ENCODE assay signal across 22 mouse cellular contexts in genomic region chr10:76575374-76575773, GRCm38 (mm10). TPM values are rescaled to one million over a fixed set of nuclear protein-coding genes. Genes with fewer than 3 reads are reported as not detected.
DNase-seq lines count a peak whose midpoint lies in the region; ATAC-seq and TF ChIP-seq lines count a peak whose summit lies in the region.
"Had no signal": no experiment of that assay in that cellular context is flagged by ENCODE, and none has a peak within 500 bp of the region (broad histone marks: within the 10 kb centered on the region; RNA-seq: fewer than 3 reads in every experiment).

Gene Ftcd (plus strand): TSS chr10:76575648.

- no peak within 1 kb of the TSS for H3K9ac ChIP-seq in kidney, embryonic 14.5 days (ENCODE audit: low read depth, low read length)
- no peak within 1 kb of the TSS for H3K9ac ChIP-seq in kidney, postnatal 0 days (ENCODE audit: low read depth, low read length)
- H3K9ac ChIP-seq in liver, embryonic 16.5 days (ENCODE audit: low read depth, low read length) = no peak within 1 kb of the TSS; the same call in 1 of the 2 replicates
- H3K9ac ChIP-seq: forebrain, embryonic 12.5 days; hindbrain, embryonic 13.5 days; lung, embryonic 14.5 days had no signal

- H3K27me3 ChIP-seq in kidney, embryonic 14.5 days (ENCODE audit: control insufficient read depth, insufficient read depth, low read length) = no peaks in the 10 kb centered on the region
- H3K27me3 ChIP-seq in kidney, postnatal 0 days (ENCODE audit: insufficient read depth, low read length) = no peaks in the 10 kb centered on the region
- no peaks in the 10 kb centered on the region for H3K27me3 ChIP-seq in liver, embryonic 16.5 days (ENCODE audit: control insufficient read depth, insufficient read depth, low read depth, low read length)
- H3K27me3 ChIP-seq: forebrain, embryonic 12.5 days; hindbrain, embryonic 13.5 days had no signal

- H3K4me2 ChIP-seq in kidney, embryonic 14.5 days (replicated peaks; ENCODE audit: low read depth, low read length) = no peak within 1 kb of the TSS
- H3K4me2 ChIP-seq in kidney, postnatal 0 days (ENCODE audit: low read length) = no peak within 1 kb of the TSS
- H3K4me2 ChIP-seq in liver, embryonic 16.5 days (ENCODE audit: low read depth, low read length) = peak within 1 kb of the TSS; percentile 33
- H3K4me2 ChIP-seq: forebrain, embryonic 12.5 days; hindbrain, embryonic 13.5 days; lung, embryonic 14.5 days had no signal

- no peaks in the 10 kb centered on the region for H3K36me3 ChIP-seq in kidney, embryonic 14.5 days (ENCODE audit: control insufficient read depth, insufficient read depth, low read length)
- H3K36me3 ChIP-seq in kidney, postnatal 0 days (ENCODE audit: insufficient read depth, low read length) = no peaks in the 10 kb centered on the region
- no peaks in the 10 kb centered on the region for H3K36me3 ChIP-seq in liver, embryonic 16.5 days (ENCODE audit: control insufficient read depth, insufficient read depth)
- H3K36me3 ChIP-seq: embryonic facial prominence, embryonic 10.5 days; forebrain, embryonic 12.5 days; hindbrain, embryonic 13.5 days; midbrain, embryonic 10.5 days had no signal

- no peak for TF ChIP-seq CTCF in kidney, postnatal 0 days (IDR thresholded peaks at IDR 0.05; ENCODE audit: low read depth)

- H3K9me3 ChIP-seq in kidney, embryonic 14.5 days (ENCODE audit: control insufficient read depth, low read length) = no peaks in the 10 kb centered on the region
- no peaks in the 10 kb centered on the region for H3K9me3 ChIP-seq in kidney, postnatal 0 days (replicated peaks; ENCODE audit: low read length)
- no peaks in the 10 kb centered on the region for H3K9me3 ChIP-seq in liver, embryonic 16.5 days (replicated peaks; ENCODE audit: control insufficient read depth, low read length)
- H3K9me3 ChIP-seq: embryonic facial prominence, embryonic 10.5 days; hindbrain, embryonic 13.5 days; midbrain, embryonic 10.5 days had no signal

- no peak within 1 kb of the TSS for H3K27ac ChIP-seq in kidney, embryonic 14.5 days (ENCODE audit: low read depth, low read length)
- H3K27ac ChIP-seq in kidney, postnatal 0 days = no peak within 1 kb of the TSS
- H3K27ac ChIP-seq in liver, embryonic 16.5 days (ENCODE audit: low read length) = peak within 1 kb of the TSS; percentile 78
- H3K27ac ChIP-seq: forebrain, embryonic 12.5 days; heart, adult 2 months; hindbrain, embryonic 13.5 days; midbrain, embryonic 10.5 days had no signal

- WGBS in kidney, embryonic 14.5 days = 78% methylated on average over 3 of the region's 3 CpGs
- WGBS in kidney, postnatal 0 days = 71% methylated on average over 3 of the region's 3 CpGs
- WGBS in liver, embryonic 16.5 days (ENCODE audit: insufficient replicate concordance) = 53% methylated on average over 3 of the region's 3 CpGs

- intact Hi-C loops in left cerebral cortex, postnatal 36 days (cut with DNase I) = no loop called here

- H3K4me1 ChIP-seq in kidney, embryonic 14.5 days (ENCODE audit: control insufficient read depth, insufficient read depth, low read length) = no peaks in the 10 kb centered on the region
- no peaks in the 10 kb centered on the region for H3K4me1 ChIP-seq in kidney, postnatal 0 days (replicated peaks; ENCODE audit: insufficient read depth, low read length)
- H3K4me1 ChIP-seq in liver, embryonic 16.5 days (ENCODE audit: control insufficient read depth, low read depth, low read length) = no peaks in the 10 kb centered on the region; the same call in none of the 2 replicates
- H3K4me1 ChIP-seq: forebrain, embryonic 12.5 days; hindbrain, embryonic 13.5 days had no signal

- DNase-seq in kidney, adult 11 months = peak; percentile 79
- no peak for DNase-seq in kidney, postnatal 0 days (ENCODE audit: low spot score)
- DNase-seq in liver = peak; percentile 35
- DNase-seq in left cerebral cortex, postnatal 36 days (ENCODE audit: low spot score in 2 of 2) = no peak
- no peak for DNase-seq in thymus, postnatal 4 days
- DNase-seq: cerebellum, adult 9-10 months; gastrocnemius, postnatal 14 days; heart, adult 2 months; lung, embryonic 14.5 days; lung, postnatal 36 days; right cerebral cortex, postnatal 14 days had no signal

- no peak within 1 kb of the TSS for H3K4me3 ChIP-seq in kidney, embryonic 14.5 days (ENCODE audit: low read length)
- H3K4me3 ChIP-seq in kidney, postnatal 0 days (replicated peaks; ENCODE audit: low read depth, low read length) = no peak within 1 kb of the TSS
- H3K4me3 ChIP-seq in liver, embryonic 16.5 days (ENCODE audit: low read depth, low read length) = peak within 1 kb of the TSS; percentile 37
- H3K4me3 ChIP-seq: embryonic facial prominence, embryonic 10.5 days; forebrain, embryonic 12.5 days; heart, adult 2 months; hindbrain, embryonic 13.5 days; midbrain, embryonic 10.5 days had no signal

- ATAC-seq in kidney, embryonic 14.5 days (ENCODE audit: low FRiP score, low TSS enrichment) = no peak
- 0 out of 2 replicates have a peak, but pooled peaks have one; percentile 47 for ATAC-seq in kidney, postnatal 0 days (replicated peaks; ENCODE audit: low FRiP score, low read depth)
- peak; percentile 74 for ATAC-seq in liver, embryonic 16.5 days (ENCODE audit: low read depth)
- no peak for ATAC-seq in frontal cortex, adult (ENCODE audit: low TSS enrichment)

RNA-seq across cellular contexts. Expression of gene Ftcd, which starts in this region (rescaled TPM):
- 0.28 and 0.46 TPM in 2 replicates for polyA plus RNA-seq in kidney, embryonic 14.5 days (2014; fragmentation: Nextera tagmentation; extraction: Ambion mirVana)
- polyA plus RNA-seq in kidney, postnatal 0 days (2015; fragmentation: Nextera tagmentation; extraction: Ambion mirVana) = 0.20 and 0.38 TPM in 2 replicates
- 52.9 and 63.8 TPM in 2 replicates for polyA plus RNA-seq in liver, embryonic 16.5 days (2015; fragmentation: Nextera tagmentation; extraction: Ambion mirVana)
- not detected for total RNA-seq in left cerebral cortex, postnatal 36 days (2021)
- total RNA-seq: common myeloid progenitor, adult 5-6 weeks; gastrocnemius, postnatal 14 days; heart, adult 2 months; neutrophil, adult 5-6 weeks had no signal
- polyA plus RNA-seq: embryonic facial prominence, embryonic 10.5 days; forebrain, embryonic 12.5 days; heart, adult 2 months; hindbrain, embryonic 13.5 days; limb, embryonic 11.5 days; lung, embryonic 14.5 days; midbrain, embryonic 10.5 days; stomach, embryonic 14.5 days had no signal

Comparison
In these comparisons a context has a peak if more than half of its experiments do, and no peak if none do; other contexts are left out.
1. RNA of gene Ftcd (polyA plus RNA-seq): 52.9 to 63.8 TPM in liver, embryonic 16.5 days; 0.28 to 0.46 TPM in kidney, embryonic 14.5 days and 0.20 to 0.38 TPM in kidney, postnatal 0 days; every median in the first group is over 10 times any median in the second.
2. DNase-seq: peak in kidney, adult 11 months (single experiment) and liver (single experiment); none in kidney, postnatal 0 days (single experiment), left cerebral cortex, postnatal 36 days (0 of 2) and thymus, postnatal 4 days (single experiment).
3. Peak in ATAC-seq in kidney, postnatal 0 days; RNA of the gene not detected or under 1 TPM.